Comparison of ENCODE assay signal across 11 mouse cellular contexts in genomic region chr17:78272142-78272541, GRCm38 (mm10).
DNase-seq lines count a peak whose midpoint lies in the region; ATAC-seq and TF ChIP-seq lines count a peak whose summit lies in the region.
"Had no signal": no experiment of that assay in that cellular context is flagged by ENCODE, and none has a peak within 500 bp of the region (broad histone marks: within the 10 kb centered on the region; RNA-seq: fewer than 3 reads in every experiment).

No protein-coding gene starts in this region.

- no peak for DNase-seq in hindbrain, embryonic 10.5 days (ENCODE audit: low spot score)
- no peak for DNase-seq in hindbrain, postnatal 0 days (ENCODE audit: low spot score)
- DNase-seq in lung, adult 2 months: no peak
- DNase-seq in layer of hippocampus, postnatal 25 days (ENCODE audit: extremely low spot score in 1 of 2, low spot score in 1 of 2): no peak
- DNase-seq: embryo, embryonic 11 days; left cerebral cortex, postnatal 4 days; right cerebral cortex, postnatal 4 days had no signal

- no peak for ATAC-seq in hindbrain, postnatal 0 days
- ATAC-seq in lung, embryonic 15.5 days (ENCODE audit: borderline replicate concordance, extremely low read depth, low FRiP score, low TSS enrichment): peak; percentile 23; the same call in 1 of the 2 replicates
- no peak for ATAC-seq in embryonic facial prominence, embryonic 15.5 days (ENCODE audit: insufficient number of reproducible peaks, low FRiP score, low TSS enrichment, low read depth)
- ATAC-seq in stomach, embryonic 16.5 days (ENCODE audit: insufficient read depth, low FRiP score): no peak
- ATAC-seq: forebrain, embryonic 15.5 days had no signal

- no peak overlapping the region for H3K4me2 ChIP-seq in hindbrain, postnatal 0 days (ENCODE audit: low read depth, low read length)
- 0 out of 2 replicates have a peak overlapping the region, but pooled peaks have one; percentile 7 for H3K4me2 ChIP-seq in lung, embryonic 15.5 days
- H3K4me2 ChIP-seq in embryonic facial prominence, embryonic 15.5 days (replicated peaks): no peak overlapping the region
- H3K4me2 ChIP-seq in stomach, embryonic 16.5 days (ENCODE audit: low read depth, low read length): peak overlapping the region; percentile 18; the same call in 1 of the 2 replicates
- H3K4me2 ChIP-seq: forebrain, embryonic 15.5 days had no signal

- H3K4me1 ChIP-seq in hindbrain, embryonic 10.5 days (replicated peaks): peaks cover 49% of the 10 kb centered on the region
- H3K4me1 ChIP-seq in hindbrain, postnatal 0 days (ENCODE audit: insufficient read depth, low read length): 0 out of 2 replicates have a peak, but pooled peaks cover 6% of the 10 kb centered on the region
- peaks cover 28% of the 10 kb centered on the region for H3K4me1 ChIP-seq in lung, embryonic 15.5 days
- H3K4me1 ChIP-seq in lung, adult 2 months (ENCODE audit: control insufficient read depth, insufficient read depth, low read length): peaks cover 16% of the 10 kb centered on the region
- peaks cover 29% of the 10 kb centered on the region for H3K4me1 ChIP-seq in embryonic facial prominence, embryonic 15.5 days
- H3K4me1 ChIP-seq in stomach, embryonic 16.5 days (ENCODE audit: control insufficient read depth, insufficient read depth, low read length): peaks cover 27% of the 10 kb centered on the region

- H3K27me3 ChIP-seq in hindbrain, embryonic 10.5 days (ENCODE audit: insufficient read depth, poor library complexity, severe bottlenecking): no peaks in the 10 kb centered on the region
- H3K27me3 ChIP-seq in hindbrain, postnatal 0 days (ENCODE audit: insufficient read depth, low read length): no peaks in the 10 kb centered on the region
- no peaks in the 10 kb centered on the region for H3K27me3 ChIP-seq in lung, embryonic 15.5 days
- H3K27me3 ChIP-seq in embryonic facial prominence, embryonic 15.5 days: no peaks in the 10 kb centered on the region
- no peaks in the 10 kb centered on the region for H3K27me3 ChIP-seq in stomach, embryonic 16.5 days (ENCODE audit: control insufficient read depth, insufficient read depth, low read length)
- H3K27me3 ChIP-seq: forebrain, embryonic 15.5 days had no signal

- peak overlapping the region; percentile 12; the same call in 1 of the 2 replicates for H3K27ac ChIP-seq in hindbrain, embryonic 10.5 days
- H3K27ac ChIP-seq in hindbrain, postnatal 0 days: no peak overlapping the region
- H3K27ac ChIP-seq in lung, embryonic 15.5 days: peak overlapping the region; percentile 17
- peak overlapping the region; percentile 78 for H3K27ac ChIP-seq in embryonic facial prominence, embryonic 15.5 days (replicated peaks)
- H3K27ac ChIP-seq in stomach, embryonic 16.5 days (ENCODE audit: low read length): peak overlapping the region; percentile 41
- H3K27ac ChIP-seq: forebrain, embryonic 15.5 days had no signal

- H3K9me3 ChIP-seq in hindbrain, embryonic 10.5 days: no peaks in the 10 kb centered on the region
- H3K9me3 ChIP-seq in hindbrain, postnatal 0 days (ENCODE audit: low read length): no peaks in the 10 kb centered on the region
- H3K9me3 ChIP-seq in lung, embryonic 15.5 days: no peaks in the 10 kb centered on the region
- no peaks in the 10 kb centered on the region for H3K9me3 ChIP-seq in embryonic facial prominence, embryonic 15.5 days (replicated peaks)
- no peaks in the 10 kb centered on the region for H3K9me3 ChIP-seq in stomach, embryonic 16.5 days (replicated peaks; ENCODE audit: control insufficient read depth, low read length)
- H3K9me3 ChIP-seq: forebrain, embryonic 15.5 days had no signal

- no peak overlapping the region for H3K9ac ChIP-seq in hindbrain, postnatal 0 days (replicated peaks; ENCODE audit: low read length)
- H3K9ac ChIP-seq in lung, embryonic 15.5 days: no peak overlapping the region
- H3K9ac ChIP-seq in embryonic facial prominence, embryonic 15.5 days: no peak overlapping the region
- peak overlapping the region; percentile 25; the same call in 1 of the 2 replicates for H3K9ac ChIP-seq in stomach, embryonic 16.5 days (ENCODE audit: low read length)
- H3K9ac ChIP-seq: forebrain, embryonic 15.5 days had no signal

- no peak for TF ChIP-seq CTCF in hindbrain, postnatal 0 days (IDR thresholded peaks at IDR 0.05; ENCODE audit: low read depth)
- TF ChIP-seq CTCF in lung, adult 2 months (IDR thresholded peaks at IDR 0.05; ENCODE audit: insufficient read depth, low read length): no peak

- TF ChIP-seq POLR2A in lung, adult 2 months (IDR thresholded peaks at IDR 0.05; ENCODE audit: borderline replicate concordance, extremely low read depth, low read depth, low read length): no peak

- no peaks in the 10 kb centered on the region for H3K36me3 ChIP-seq in hindbrain, embryonic 10.5 days
- H3K36me3 ChIP-seq in hindbrain, postnatal 0 days (ENCODE audit: insufficient read depth, low read length): no peaks in the 10 kb centered on the region
- H3K36me3 ChIP-seq in lung, embryonic 15.5 days: no peaks in the 10 kb centered on the region
- H3K36me3 ChIP-seq in embryonic facial prominence, embryonic 15.5 days: no peaks in the 10 kb centered on the region
- H3K36me3 ChIP-seq in stomach, embryonic 16.5 days (ENCODE audit: control insufficient read depth, insufficient read depth, low read length): no peaks in the 10 kb centered on the region
- H3K36me3 ChIP-seq: forebrain, embryonic 15.5 days had no signal

- H3K4me3 ChIP-seq in hindbrain, embryonic 10.5 days: no peak overlapping the region
- no peak overlapping the region for H3K4me3 ChIP-seq in hindbrain, postnatal 0 days (ENCODE audit: low read length)
- H3K4me3 ChIP-seq in lung, embryonic 15.5 days: no peak overlapping the region
- no peak overlapping the region for H3K4me3 ChIP-seq in lung, adult 2 months (replicated peaks; ENCODE audit: extremely low read depth, low read depth, low read length)
- H3K4me3 ChIP-seq in embryonic facial prominence, embryonic 15.5 days (replicated peaks): no peak overlapping the region
- H3K4me3 ChIP-seq in stomach, embryonic 16.5 days (replicated peaks; ENCODE audit: low read length): no peak overlapping the region
- H3K4me3 ChIP-seq: forebrain, embryonic 15.5 days had no signal

- WGBS in hindbrain, embryonic 10.5 days: 81% methylated on average over 8 of the region's 8 CpGs
- WGBS in hindbrain, postnatal 0 days: 69% methylated on average over 8 of the region's 8 CpGs
- WGBS in lung, embryonic 15.5 days: 38% methylated on average over 8 of the region's 8 CpGs
- 66% methylated on average over 8 of the region's 8 CpGs for WGBS in lung, adult 2 months
- WGBS in embryonic facial prominence, embryonic 15.5 days: 54% methylated on average over 8 of the region's 8 CpGs
- 62% methylated on average over 8 of the region's 8 CpGs for WGBS in stomach, embryonic 16.5 days

Comparison
In these comparisons a context has a peak if more than half of its experiments do, and no peak if none do; other contexts are left out.
1. H3K4me2 ChIP-seq: peak in lung, embryonic 15.5 days (single experiment) and stomach, embryonic 16.5 days (single experiment); none in hindbrain, postnatal 0 days (single experiment) and embryonic facial prominence, embryonic 15.5 days (single experiment).